Mouse (Mus musculus) brain, embryonic 14.5 days (tissue): ENCODE data around the gene Tmem72.

Experiments
- CTCF ChIP-seq: fragments of 200-500 bp; IDR thresholded peaks from 2 replicates; pipeline ENCODE4 v1.5.1; 2012; ENCODE audit warnings: inconsistent platforms, mild to moderate bottlenecking, moderate library complexity, borderline replicate concordance; ENCODE audit not compliant: insufficient read depth, insufficient read length; ENCODE audit errors: extremely low read depth
- POLR2A ChIP-seq: fragments of 200-500 bp; IDR thresholded peaks from 2 replicates; pipeline ENCODE4 v1.6.1; 2012; ENCODE audit warnings: mild to moderate bottlenecking, inconsistent platforms, borderline replicate concordance; ENCODE audit not compliant: poor library complexity, insufficient read depth, insufficient read length, severe bottlenecking; ENCODE audit errors: extremely low read depth

- no peak for TF ChIP-seq CTCF
- no peak for TF ChIP-seq POLR2A
These were observed 50.5 kb downstream of the Tmem72 start for GRCm38 (mm10) chr6:116666085-116666750.
